Mouse (Mus musculus): ENCODE measurements around the gene Olfr575.

GRCm38 (mm10) chr7:102974399-102974798 lies 15.8 kb upstream of the Olfr575 start:
- no peak for TF ChIP-seq CTCF (conservative IDR thresholded peaks at IDR 0.05 in 1 of 2, IDR thresholded peaks at IDR 0.05 in 1 of 2; ENCODE audit: low read depth in 2 of 2, low read length in 2 of 2)
- no peak for TF ChIP-seq MAX (IDR thresholded peaks at IDR 0.05; ENCODE audit: low read length)
- TF ChIP-seq CHD1 (IDR thresholded peaks at IDR 0.05; ENCODE audit: low read depth, low read length): no peak
- no peak for TF ChIP-seq EP300 (IDR thresholded peaks at IDR 0.05; ENCODE audit: low read length)
- no peak for TF ChIP-seq POLR2A (IDR thresholded peaks at IDR 0.05; ENCODE audit: low read depth, low read length)
- TF ChIP-seq BHLHE40 (IDR thresholded peaks at IDR 0.05; ENCODE audit: low read depth, low read length): no peak
- TF ChIP-seq HCFC1 (IDR thresholded peaks at IDR 0.05; ENCODE audit: low read depth, low read length): no peak
- TF ChIP-seq UBTF (IDR thresholded peaks at IDR 0.05; ENCODE audit: low read depth, low read length): no peak
- TF ChIP-seq ZC3H11A (IDR thresholded peaks at IDR 0.05; ENCODE audit: low read depth, low read length): no peak

Data from CH12.LX (cell line).